Mouse (Mus musculus): Measurements from ENCODE around the gene Apobec4. TPM values are rescaled to one million over a fixed set of nuclear protein-coding genes. Genes with fewer than 3 reads are reported as not detected.
A peak's percentile ranks its signal among the peaks of the same experiment; 100 is the strongest.
"Not testable (repeated sequence)": the region's sequence is repeated elsewhere in the genome, so short reads cannot be mapped to it uniquely, and the experiment has no call there.

Apobec4 gene
- polyA plus RNA-seq, 1 experiment from 2014 or later: not detected

GRCm38 (mm10) chr1:152767749-152768488, 17.6 kb downstream of the Apobec4 start:
- no peaks in the 10 kb centered on the region for H3K4me1 ChIP-seq (replicated peaks)
- H3K36me3 ChIP-seq: peaks cover 11% of the 10 kb centered on the region
- H3K4me3 ChIP-seq (replicated peaks): peak overlapping the region; percentile 96
- no peak overlapping the region for H3K27ac ChIP-seq
- H3K9me3 ChIP-seq: no peaks in the 10 kb centered on the region
- peak; percentile 18; the same call in 1 of the 2 replicates for ATAC-seq
- no peak overlapping the region for H3K9ac ChIP-seq
- WGBS: 10% methylated on average over 5 of the region's 5 CpGs
- H3K4me2 ChIP-seq (replicated peaks): peak overlapping the region; percentile 98
- H3K27me3 ChIP-seq (replicated peaks): no peaks in the 10 kb centered on the region; the same call in 1 of the 2 replicates

GRCm38 (mm10) chr1:152771016-152771415, 20.7 kb downstream of the Apobec4 start:
- no peak overlapping the region for H3K4me3 ChIP-seq (replicated peaks)
- no peaks in the 10 kb centered on the region for H3K4me1 ChIP-seq (replicated peaks)
- no peak overlapping the region for H3K27ac ChIP-seq
- H3K36me3 ChIP-seq: peaks cover 18% of the 10 kb centered on the region
- no peaks in the 10 kb centered on the region for H3K27me3 ChIP-seq (replicated peaks)
- no peak overlapping the region for H3K9ac ChIP-seq
- no peak overlapping the region for H3K4me2 ChIP-seq (replicated peaks)
- no peak for ATAC-seq
- 95% methylated on average over 9 of the region's 9 CpGs for WGBS
- H3K9me3 ChIP-seq: no peaks in the 10 kb centered on the region

DNA sequence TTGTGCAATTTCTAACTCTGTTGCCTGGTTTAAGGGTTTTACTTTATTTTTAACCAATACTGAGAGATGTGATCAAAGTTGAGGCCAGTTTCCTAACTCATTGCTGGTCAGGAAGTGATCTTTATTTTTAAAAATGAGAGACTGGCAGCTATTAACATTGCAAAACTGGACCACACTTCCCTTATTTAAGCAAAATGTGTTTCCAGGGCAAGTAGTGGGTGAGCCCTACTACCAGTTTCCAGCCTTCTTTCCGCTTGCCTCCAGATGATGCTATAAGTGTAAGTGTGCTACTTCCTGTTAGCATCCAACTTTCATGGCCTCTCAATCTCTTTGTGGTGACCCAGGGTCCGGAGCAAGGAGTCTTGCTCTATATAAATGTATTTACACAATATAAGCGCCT, 24.2 kb downstream of the Apobec4 start:
- not testable (repeated sequence) for H3K27me3 ChIP-seq (replicated peaks); H3K27ac ChIP-seq; H3K9ac ChIP-seq; H3K4me2 ChIP-seq (replicated peaks); H3K4me3 ChIP-seq (replicated peaks); ATAC-seq; H3K9me3 ChIP-seq; H3K4me1 ChIP-seq (replicated peaks)
- peaks cover 25% of the 10 kb centered on the region for H3K36me3 ChIP-seq
- 90% methylated on average over 3 of the region's 3 CpGs for WGBS

GRCm38 (mm10) chr1:152779071-152779737, 28.9 kb downstream of the Apobec4 start:
- no peak overlapping the region for H3K9ac ChIP-seq
- no peak overlapping the region for H3K4me3 ChIP-seq (replicated peaks)
- H3K4me1 ChIP-seq (replicated peaks): no peaks in the 10 kb centered on the region
- peaks cover 13% of the 10 kb centered on the region; the same call in 1 of the 2 replicates for H3K36me3 ChIP-seq
- ATAC-seq: peak; percentile 92
- H3K4me2 ChIP-seq (replicated peaks): 0 out of 2 replicates have a peak overlapping the region, but pooled peaks have one; percentile 12
- no peak overlapping the region for H3K27ac ChIP-seq
- WGBS: 27% methylated on average over 10 of the region's 10 CpGs
- no peaks in the 10 kb centered on the region for H3K9me3 ChIP-seq
- no peaks in the 10 kb centered on the region for H3K27me3 ChIP-seq (replicated peaks)

GRCm38 (mm10) chr1:152784620-152785019, 34.3 kb downstream of the Apobec4 start:
- WGBS: 94% methylated on average over 8 of the region's 8 CpGs
- no peaks in the 10 kb centered on the region for H3K36me3 ChIP-seq
- no peaks in the 10 kb centered on the region for H3K9me3 ChIP-seq
- no peaks in the 10 kb centered on the region for H3K27me3 ChIP-seq (replicated peaks)
- no peak overlapping the region for H3K4me2 ChIP-seq (replicated peaks)
- ATAC-seq: no peak
- no peak overlapping the region for H3K9ac ChIP-seq
- H3K27ac ChIP-seq: no peak overlapping the region
- no peak overlapping the region for H3K4me3 ChIP-seq (replicated peaks)
- 0 out of 2 replicates have a peak, but pooled peaks cover 4% of the 10 kb centered on the region for H3K4me1 ChIP-seq (replicated peaks)

DNA sequence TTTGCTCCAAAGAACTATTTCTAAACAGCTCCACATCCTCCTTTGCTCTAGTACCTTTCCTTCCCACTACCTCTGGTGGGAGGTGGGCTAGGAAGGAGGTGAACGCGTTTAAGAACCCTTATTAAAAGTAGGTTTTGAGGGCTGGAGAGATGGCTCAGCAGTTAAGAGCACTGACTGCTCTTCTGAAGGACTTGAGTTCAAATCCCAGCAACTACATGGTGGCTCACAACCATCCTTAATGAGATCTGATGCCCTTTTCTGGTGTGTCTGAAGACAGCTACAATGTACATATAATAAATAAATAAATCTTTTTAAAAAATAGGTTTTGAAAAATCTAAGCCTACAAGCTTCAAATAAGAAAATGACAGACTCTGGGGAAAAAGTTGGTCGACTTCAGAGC, 35.1 kb downstream of the Apobec4 start:
- WGBS: 83% methylated on average over 3 of the region's 3 CpGs
- H3K27ac ChIP-seq: not testable (repeated sequence)

GRCm38 (mm10) chr1:152786953-152787352, 36.6 kb downstream of the Apobec4 start:
- WGBS: 75% methylated on average over 4 of the region's 4 CpGs
- H3K27ac ChIP-seq: no peak overlapping the region
- H3K9ac ChIP-seq: no peak overlapping the region
- H3K4me1 ChIP-seq (replicated peaks): peaks cover 15% of the 10 kb centered on the region
- no peak for ATAC-seq
- H3K4me2 ChIP-seq (replicated peaks): no peak overlapping the region
- no peak overlapping the region for H3K4me3 ChIP-seq (replicated peaks)
- H3K9me3 ChIP-seq: no peaks in the 10 kb centered on the region
- H3K27me3 ChIP-seq (replicated peaks): no peaks in the 10 kb centered on the region
- H3K36me3 ChIP-seq: no peaks in the 10 kb centered on the region

More for the DNA sequence above, 35.1 kb downstream of the Apobec4 start:
- H3K4me1 ChIP-seq (replicated peaks); H3K36me3 ChIP-seq; H3K9me3 ChIP-seq; H3K27me3 ChIP-seq (replicated peaks); H3K4me3 ChIP-seq (replicated peaks); H3K4me2 ChIP-seq (replicated peaks); ATAC-seq; H3K9ac ChIP-seq: not testable (repeated sequence)

DNA sequence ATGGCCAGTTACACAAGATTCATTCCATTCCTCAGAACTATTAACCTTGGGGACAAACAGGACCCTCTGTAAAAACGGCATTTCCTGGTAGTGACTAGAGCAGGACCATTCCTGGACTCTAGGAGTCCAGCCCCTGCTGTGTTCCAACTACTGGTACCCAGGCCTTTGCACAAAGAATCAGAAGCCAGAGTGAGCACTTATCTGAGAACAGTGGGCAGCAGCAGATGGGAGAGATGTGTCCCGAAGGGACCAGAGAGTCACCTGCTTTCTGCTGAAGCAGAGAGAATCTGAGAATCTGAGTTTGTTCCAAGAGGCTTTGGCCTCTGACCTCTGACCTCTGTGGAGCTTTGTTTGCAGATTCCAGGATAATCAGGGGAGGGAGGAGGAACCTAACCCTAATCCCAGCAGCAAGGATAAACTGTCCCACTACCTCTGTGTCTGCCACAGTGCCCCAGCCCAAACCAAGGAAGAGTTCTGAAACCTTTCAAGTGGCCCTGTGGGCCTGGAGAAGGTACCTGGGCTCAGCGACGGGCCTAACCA, 37.8 kb downstream of the Apobec4 start:
- no peak overlapping the region for H3K4me3 ChIP-seq (replicated peaks)
- H3K4me2 ChIP-seq (replicated peaks): no peak overlapping the region
- peaks cover 15% of the 10 kb centered on the region for H3K4me1 ChIP-seq (replicated peaks)
- H3K27ac ChIP-seq: no peak overlapping the region
- H3K9ac ChIP-seq: no peak overlapping the region
- ATAC-seq: no peak
- H3K36me3 ChIP-seq: no peaks in the 10 kb centered on the region
- 33% methylated on average over 4 of the region's 4 CpGs for WGBS
- H3K27me3 ChIP-seq (replicated peaks): no peaks in the 10 kb centered on the region
- no peaks in the 10 kb centered on the region for H3K9me3 ChIP-seq

DNA sequence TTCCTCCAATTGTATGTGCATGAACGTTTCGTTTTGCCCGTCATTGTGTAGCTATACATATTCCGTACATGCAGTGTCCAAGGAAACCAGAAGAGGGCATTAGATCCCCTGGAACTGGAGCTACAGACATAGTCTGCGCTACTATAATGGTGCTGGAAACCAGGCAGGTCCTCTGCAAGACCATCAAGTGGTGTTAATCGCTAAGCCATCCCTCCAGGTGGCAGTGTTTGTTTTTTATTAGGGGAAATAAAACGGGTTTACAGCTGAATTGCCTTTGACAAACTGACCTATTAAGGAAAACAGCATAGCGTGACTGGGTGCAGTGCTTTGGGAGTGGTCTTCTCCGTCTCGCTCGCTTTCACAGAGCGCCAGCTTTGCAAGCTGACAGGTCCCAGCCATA, 39.9 kb downstream of the Apobec4 start:
- peak; percentile 70 for ATAC-seq
- Histone ChIP-seq H3K27ac (peak overlapping the region; percentile 67; the same call in 1 of the 2 replicates), H3K4me2 (replicated peaks) (peak overlapping the region; percentile 30; the same call in 1 of the 2 replicates), H3K9me3 (no peaks in the 10 kb centered on the region), H3K36me3 (no peaks in the 10 kb centered on the region), H3K27me3 (replicated peaks) (no peaks in the 10 kb centered on the region), H3K4me3 (replicated peaks) (no peak overlapping the region), H3K9ac (no peak overlapping the region), H3K4me1 (replicated peaks) (peaks cover 15% of the 10 kb centered on the region)
- WGBS: 20% methylated on average over 12 of the region's 12 CpGs

DNA sequence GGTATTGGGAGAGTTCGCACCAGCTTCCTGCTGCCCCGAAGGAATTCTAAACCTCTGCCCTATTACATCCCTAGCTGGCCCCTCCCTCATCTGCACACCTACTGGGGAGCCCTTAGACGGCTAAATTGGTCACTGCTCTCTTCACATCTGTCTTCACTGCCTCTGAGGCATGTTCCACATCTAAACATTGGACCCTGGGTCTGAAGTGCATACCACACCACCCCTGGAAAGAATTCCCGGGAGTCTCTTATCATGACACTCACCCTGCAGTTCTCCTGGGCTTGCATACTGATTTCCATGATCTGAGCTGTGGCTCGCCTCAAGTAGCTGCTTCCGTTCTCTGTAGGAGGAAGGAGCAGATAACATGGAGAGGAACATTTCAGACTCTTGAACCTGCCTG, 40.5 kb downstream of the Apobec4 start:
- H3K9ac ChIP-seq: no peak overlapping the region
- H3K4me3 ChIP-seq (replicated peaks): no peak overlapping the region
- H3K9me3 ChIP-seq: no peaks in the 10 kb centered on the region
- H3K27me3 ChIP-seq (replicated peaks): no peaks in the 10 kb centered on the region
- H3K4me2 ChIP-seq (replicated peaks): peak overlapping the region; percentile 30; the same call in 1 of the 2 replicates
- H3K27ac ChIP-seq: peak overlapping the region; percentile 67
- H3K4me1 ChIP-seq (replicated peaks): peaks cover 17% of the 10 kb centered on the region
- no peaks in the 10 kb centered on the region for H3K36me3 ChIP-seq
- WGBS: 9% methylated on average over 6 of the region's 6 CpGs
- ATAC-seq: peak; percentile 86

DNA sequence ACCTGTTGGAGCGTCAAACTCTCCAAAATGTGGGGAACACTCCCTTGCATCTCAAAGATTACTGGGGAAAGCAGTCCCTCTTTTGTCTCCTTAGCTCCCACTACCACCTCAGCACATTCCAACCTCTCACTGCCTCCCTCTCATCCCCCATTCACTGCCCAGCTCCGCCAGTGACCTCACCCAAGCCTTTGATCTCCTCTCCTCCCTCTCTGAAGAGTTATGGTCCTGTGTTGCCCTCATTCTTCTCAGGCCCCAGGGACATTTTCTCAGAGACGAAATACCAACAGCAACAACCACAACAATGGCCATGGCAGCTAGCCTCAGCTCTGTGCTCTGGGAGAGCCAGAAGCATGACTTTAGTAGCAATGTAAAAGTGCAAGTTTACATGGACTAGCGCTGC, 40.9 kb downstream of the Apobec4 start:
- Histone ChIP-seq H3K36me3 (no peaks in the 10 kb centered on the region), H3K9ac (no peak overlapping the region), H3K4me3 (replicated peaks) (no peak overlapping the region), H3K4me1 (replicated peaks) (peaks cover 18% of the 10 kb centered on the region), H3K27ac (peak overlapping the region; percentile 67), H3K9me3 (no peaks in the 10 kb centered on the region), H3K4me2 (replicated peaks) (no peak overlapping the region), H3K27me3 (replicated peaks) (no peaks in the 10 kb centered on the region)
- WGBS: 34% methylated on average over 4 of the region's 4 CpGs
- peak; percentile 37 for ATAC-seq

DNA sequence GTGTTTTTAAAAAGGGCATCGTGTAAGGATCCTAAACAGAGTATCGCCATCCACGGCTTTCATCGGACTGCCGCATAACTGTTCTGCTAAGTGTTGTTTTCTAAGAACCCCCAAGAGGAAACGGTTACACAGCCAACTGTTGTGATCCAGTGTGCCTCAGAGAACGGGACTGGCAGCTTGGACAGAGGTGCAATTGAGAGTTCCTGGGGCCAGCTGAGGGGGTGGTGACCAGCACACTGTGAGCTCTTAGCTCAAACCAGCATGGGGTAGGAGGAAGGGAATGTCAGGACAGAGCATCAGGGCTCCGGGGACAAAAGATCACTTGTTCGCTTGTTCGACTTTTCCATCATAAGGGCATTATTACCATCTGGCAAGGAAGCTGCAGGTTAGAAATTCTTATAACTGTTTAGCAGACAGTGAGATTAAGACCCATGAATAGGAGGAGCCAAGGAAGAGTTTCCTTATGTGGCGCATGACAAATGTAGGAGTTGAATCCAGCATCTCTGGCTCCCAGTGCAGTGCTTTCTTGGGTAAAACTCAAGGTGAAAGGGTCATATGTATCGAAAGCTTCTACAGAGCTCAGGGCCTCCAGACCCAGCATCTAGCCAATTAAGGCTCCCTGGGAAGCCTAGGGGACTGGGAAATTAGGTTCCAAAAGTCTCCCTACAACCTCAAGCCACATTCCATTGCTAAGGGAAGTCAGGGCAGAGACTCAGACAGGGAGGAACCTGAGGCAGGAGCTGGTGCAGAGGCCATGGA, 42.6 kb downstream of the Apobec4 start:
- no peak overlapping the region for H3K27ac ChIP-seq
- H3K4me2 ChIP-seq (replicated peaks): no peak overlapping the region
- 63% methylated on average over 12 of the region's 12 CpGs for WGBS
- no peaks in the 10 kb centered on the region for H3K27me3 ChIP-seq (replicated peaks)
- peaks cover 16% of the 10 kb centered on the region for H3K4me1 ChIP-seq (replicated peaks)
- no peak overlapping the region for H3K4me3 ChIP-seq (replicated peaks)
- ATAC-seq: no peak
- H3K9ac ChIP-seq: no peak overlapping the region
- no peaks in the 10 kb centered on the region for H3K9me3 ChIP-seq
- no peaks in the 10 kb centered on the region for H3K36me3 ChIP-seq
